In the genomic region with DNA sequence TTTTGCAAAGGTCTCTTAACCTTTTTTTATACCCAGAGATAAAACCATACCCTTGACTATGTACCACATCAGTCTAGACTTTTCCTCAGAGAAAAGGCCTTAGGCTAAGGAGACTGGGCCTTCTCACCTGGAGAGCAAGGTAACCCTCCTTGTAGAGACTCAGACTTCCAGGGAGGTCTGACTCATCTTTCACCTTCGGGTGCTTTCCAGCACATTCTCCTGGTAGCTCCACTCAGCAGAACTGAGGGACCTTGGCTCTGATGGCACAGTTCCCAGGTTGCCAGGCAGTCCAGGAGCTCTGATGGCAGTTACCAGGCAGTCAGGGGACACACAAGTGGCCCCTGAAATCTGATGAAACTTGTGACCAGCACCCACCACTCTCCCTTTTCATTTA, we compare ENCODE assay signal across 8 mouse cellular contexts. TPM values are rescaled to one million over a fixed set of nuclear protein-coding genes. Genes with fewer than 3 reads are reported as not detected.
DNase-seq lines count a peak whose midpoint lies in the region; ATAC-seq and TF ChIP-seq lines count a peak whose summit lies in the region.

No protein-coding gene starts in this region.

- H3K4me3 ChIP-seq in layer of hippocampus, adult 2 months = peak overlapping the region; percentile 73
- H3K4me3 ChIP-seq in forebrain, postnatal 0 days (ENCODE audit: low read depth, low read length) = peak overlapping the region; percentile 75; the same call in 1 of the 2 replicates
- H3K4me3 ChIP-seq in kidney, postnatal 0 days (replicated peaks; ENCODE audit: low read depth, low read length) = peak overlapping the region; percentile 92; the same call in 1 of the 2 replicates
- peak overlapping the region; percentile 97 for H3K4me3 ChIP-seq in stomach, embryonic 14.5 days (ENCODE audit: low read depth, low read length)

- H3K9ac ChIP-seq in forebrain, postnatal 0 days = no peak overlapping the region
- peak overlapping the region; percentile 92; the same call in 1 of the 2 replicates for H3K9ac ChIP-seq in kidney, postnatal 0 days (ENCODE audit: low read depth, low read length)
- no peak overlapping the region for H3K9ac ChIP-seq in stomach, embryonic 14.5 days (replicated peaks; ENCODE audit: low read depth, low read length)

- H3K27ac ChIP-seq in layer of hippocampus, adult 2 months = peak overlapping the region; percentile 100
- H3K27ac ChIP-seq in forebrain, postnatal 0 days (ENCODE audit: low read depth, low read length) = peak overlapping the region; percentile 29; the same call in 1 of the 2 replicates
- H3K27ac ChIP-seq in kidney, postnatal 0 days = 0 out of 2 replicates have a peak overlapping the region, but pooled peaks have one; percentile 93
- peak overlapping the region; percentile 53; the same call in 1 of the 2 replicates for H3K27ac ChIP-seq in stomach, embryonic 14.5 days (ENCODE audit: low read length)

- WGBS in forebrain, postnatal 0 days = 84% methylated on average over 1 of the region's 1 CpGs
- WGBS in kidney, postnatal 0 days = 57% methylated on average over 1 of the region's 1 CpGs
- 95% methylated on average over 1 of the region's 1 CpGs for WGBS in stomach, embryonic 14.5 days

- H3K4me1 ChIP-seq in forebrain, postnatal 0 days (ENCODE audit: insufficient read depth) = peaks cover 23% of the 10 kb centered on the region
- peaks cover 21% of the 10 kb centered on the region for H3K4me1 ChIP-seq in kidney, postnatal 0 days (replicated peaks; ENCODE audit: insufficient read depth, low read length)
- peaks cover 21% of the 10 kb centered on the region for H3K4me1 ChIP-seq in stomach, embryonic 14.5 days (ENCODE audit: control insufficient read depth, insufficient read depth, low read length)

- no peak for DNase-seq in layer of hippocampus, adult 2 months (ENCODE audit: low spot score in 2 of 2)
- DNase-seq in layer of hippocampus, adult 18-20 months (ENCODE audit: low spot score in 2 of 2) = no peak
- DNase-seq in adrenal gland, postnatal 14 days = peak; percentile 87
- DNase-seq in forebrain, postnatal 0 days = no peak
- DNase-seq in kidney, postnatal 0 days (ENCODE audit: low spot score) = no peak
- DNase-seq in thymus, postnatal 14 days = no peak
- no peak for DNase-seq in left cerebral cortex, adult 8-10 months (ENCODE audit: low spot score in 2 of 2)

- H3K4me2 ChIP-seq in forebrain, postnatal 0 days (ENCODE audit: low read depth) = peak overlapping the region; percentile 94
- H3K4me2 ChIP-seq in kidney, postnatal 0 days (ENCODE audit: low read length) = peak overlapping the region; percentile 93; the same call in 1 of the 2 replicates
- peak overlapping the region; percentile 91 for H3K4me2 ChIP-seq in stomach, embryonic 14.5 days (replicated peaks; ENCODE audit: low read depth, low read length)

- no peak for TF ChIP-seq CTCF in layer of hippocampus, adult 2 months (conservative IDR thresholded peaks at IDR 0.05)
- TF ChIP-seq CTCF in forebrain, postnatal 0 days (IDR thresholded peaks at IDR 0.05; ENCODE audit: low read depth) = no peak
- no peak for TF ChIP-seq CTCF in kidney, postnatal 0 days (IDR thresholded peaks at IDR 0.05; ENCODE audit: low read depth)

- peaks cover 3% of the 10 kb centered on the region; the same call in 1 of the 2 replicates for H3K36me3 ChIP-seq in forebrain, postnatal 0 days (ENCODE audit: insufficient read depth)
- peaks cover 4% of the 10 kb centered on the region; the same call in 1 of the 2 replicates for H3K36me3 ChIP-seq in kidney, postnatal 0 days (ENCODE audit: insufficient read depth, low read length)
- no peaks in the 10 kb centered on the region for H3K36me3 ChIP-seq in stomach, embryonic 14.5 days (ENCODE audit: control insufficient read depth, insufficient read depth, low read length)

- no peaks in the 10 kb centered on the region for H3K9me3 ChIP-seq in forebrain, postnatal 0 days (ENCODE audit: low read length)
- H3K9me3 ChIP-seq in kidney, postnatal 0 days (replicated peaks; ENCODE audit: low read length) = no peaks in the 10 kb centered on the region
- H3K9me3 ChIP-seq in stomach, embryonic 14.5 days (ENCODE audit: control insufficient read depth, low read depth, low read length) = no peaks in the 10 kb centered on the region

- no peak for ATAC-seq in forebrain, postnatal 0 days
- ATAC-seq in kidney, postnatal 0 days (replicated peaks; ENCODE audit: low FRiP score, low read depth) = no peak
- no peak for ATAC-seq in stomach, embryonic 14.5 days (ENCODE audit: insufficient number of reproducible peaks, insufficient read depth, low FRiP score, low read depth)

- H3K27me3 ChIP-seq in forebrain, postnatal 0 days (ENCODE audit: insufficient read depth, low read length) = no peaks in the 10 kb centered on the region
- no peaks in the 10 kb centered on the region for H3K27me3 ChIP-seq in kidney, postnatal 0 days (ENCODE audit: insufficient read depth, low read length)
- no peaks in the 10 kb centered on the region for H3K27me3 ChIP-seq in stomach, embryonic 14.5 days (ENCODE audit: control insufficient read depth, insufficient read depth, low read length)

RNA-seq across cellular contexts. Expression of a gene that starts 2.4 kb away (rescaled TPM):
- total RNA-seq in layer of hippocampus, adult 2 months (2021) = 10 to 100 TPM; 63.6 to 66.7 TPM
- 10 to 100 TPM; 69.7 to 89.5 TPM for total RNA-seq in layer of hippocampus, adult 18-20 months (2021)
- 70.5 and 103 TPM in 2 replicates for total RNA-seq in adrenal gland, postnatal 14 days (2021)
- 40.0 and 40.7 TPM in 2 replicates for total RNA-seq in forebrain, postnatal 0 days (2014; rRNA removed)
- 52.9 and 57.8 TPM in 2 replicates for polyA plus RNA-seq in forebrain, postnatal 0 days (2015; fragmentation: Nextera tagmentation; extraction: Ambion mirVana)
- polyA plus RNA-seq in kidney, postnatal 0 days (2015; fragmentation: Nextera tagmentation; extraction: Ambion mirVana) = 23.0 and 24.0 TPM in 2 replicates
- 2.5 and 3.0 TPM in 2 replicates for polyA plus RNA-seq in stomach, embryonic 14.5 days (2014; fragmentation: Nextera tagmentation; extraction: Ambion mirVana)
- 10 to 100 TPM; 35.6 to 58.9 (median 44.0) TPM for total RNA-seq in left cerebral cortex, adult 8-10 months (2022)

RNA-seq across cellular contexts. Expression of a gene that starts 53.4 kb away (rescaled TPM):
- total RNA-seq in layer of hippocampus, adult 2 months (2021) = 10 to 100 TPM; 15.3 to 17.2 TPM
- 10 to 100 TPM; 15.4 to 17.9 TPM for total RNA-seq in layer of hippocampus, adult 18-20 months (2021)
- total RNA-seq in adrenal gland, postnatal 14 days (2021) = 27.8 and 29.8 TPM in 2 replicates
- total RNA-seq in forebrain, postnatal 0 days (2014; rRNA removed) = 20.0 and 24.3 TPM in 2 replicates
- polyA plus RNA-seq in forebrain, postnatal 0 days (2015; fragmentation: Nextera tagmentation; extraction: Ambion mirVana) = 43.8 and 50.5 TPM in 2 replicates
- polyA plus RNA-seq in kidney, postnatal 0 days (2015; fragmentation: Nextera tagmentation; extraction: Ambion mirVana) = 57.8 and 64.1 TPM in 2 replicates
- 44.0 and 46.6 TPM in 2 replicates for polyA plus RNA-seq in stomach, embryonic 14.5 days (2014; fragmentation: Nextera tagmentation; extraction: Ambion mirVana)
- total RNA-seq in left cerebral cortex, adult 8-10 months (2022) = 10 to 100 TPM; 16.5 to 20.1 (median 17.6) TPM

RNA-seq across cellular contexts. Expression of a gene that starts 53.7 kb away (rescaled TPM):
- total RNA-seq in layer of hippocampus, adult 2 months (2021) = 10 to 100 TPM; 64.8 to 71.4 TPM
- total RNA-seq in layer of hippocampus, adult 18-20 months (2021) = 10 to 100 TPM; 66.9 to 73.1 TPM
- 57.5 and 68.8 TPM in 2 replicates for total RNA-seq in adrenal gland, postnatal 14 days (2021)
- total RNA-seq in forebrain, postnatal 0 days (2014; rRNA removed) = 98.6 and 115 TPM in 2 replicates
- polyA plus RNA-seq in forebrain, postnatal 0 days (2015; fragmentation: Nextera tagmentation; extraction: Ambion mirVana) = 109 and 117 TPM in 2 replicates
- 103 and 106 TPM in 2 replicates for polyA plus RNA-seq in kidney, postnatal 0 days (2015; fragmentation: Nextera tagmentation; extraction: Ambion mirVana)
- 116 and 118 TPM in 2 replicates for polyA plus RNA-seq in stomach, embryonic 14.5 days (2014; fragmentation: Nextera tagmentation; extraction: Ambion mirVana)
- 10 to 100 TPM; 58.0 to 60.8 (median 60.2) TPM for total RNA-seq in left cerebral cortex, adult 8-10 months (2022)

Comparison
In these comparisons a context has a peak if more than half of its experiments do, and no peak if none do; other contexts are left out.
1. H3K27ac ChIP-seq: peak in every context shown above with its lines; median percentile 100 in layer of hippocampus, adult 2 months; 93 in kidney, postnatal 0 days; 53 in stomach, embryonic 14.5 days; 29 in forebrain, postnatal 0 days.